Mouse (Mus musculus): ENCODE measurements around the gene March6. TPM values are rescaled to one million over a fixed set of nuclear protein-coding genes. Genes with fewer than 3 reads are reported as not detected.

Gene March6
- polyA plus RNA-seq, 2 experiments, result 27.4 to 30.6 TPM

GRCm38 (mm10) chr15:31429429-31429828 is 101.4 kb downstream of the March6 start:
- WGBS, result 80% methylated on average over 7 of the region's 7 CpGs
- no peaks in the 10 kb centered on the region for H3K27me3 ChIP-seq (ENCODE audit: control insufficient read depth, insufficient read depth, low read length)
- H3K9me3 ChIP-seq (ENCODE audit: control insufficient read depth, low read length), result no peaks in the 10 kb centered on the region
- no peak overlapping the region for H3K4me2 ChIP-seq (replicated peaks; ENCODE audit: low read depth, low read length, severe bottlenecking)
- no peak overlapping the region for H3K9ac ChIP-seq (ENCODE audit: low read depth, low read length, severe bottlenecking)
- no peaks in the 10 kb centered on the region for H3K4me1 ChIP-seq (ENCODE audit: control insufficient read depth, insufficient read depth, low read length)
- no peak overlapping the region for H3K4me3 ChIP-seq (replicated peaks; ENCODE audit: low read length)
- no peak overlapping the region for H3K27ac ChIP-seq (replicated peaks; ENCODE audit: low read depth, low read length)
- ATAC-seq (ENCODE audit: low FRiP score, low read depth) (no peak), DNase-seq (ENCODE audit: low spot score) (no peak)
- no peaks in the 10 kb centered on the region for H3K36me3 ChIP-seq (ENCODE audit: control insufficient read depth, insufficient read depth, low read length)
- no peak for TF ChIP-seq POLR2A (IDR thresholded peaks at IDR 0.05; ENCODE audit: borderline replicate concordance, extremely low read depth, insufficient read depth, insufficient read length)

- H3K9ac ChIP-seq (ENCODE audit: low read depth, low read length, severe bottlenecking), result no peak overlapping the region
- ATAC-seq (ENCODE audit: low FRiP score, low read depth) (no peak), DNase-seq (ENCODE audit: low spot score) (peak; percentile 23)
- TF ChIP-seq POLR2A (IDR thresholded peaks at IDR 0.05; ENCODE audit: borderline replicate concordance, extremely low read depth, insufficient read depth, insufficient read length), result no peak
- no peaks in the 10 kb centered on the region for H3K36me3 ChIP-seq (ENCODE audit: control insufficient read depth, insufficient read depth, low read length)
- H3K27ac ChIP-seq (replicated peaks; ENCODE audit: low read depth, low read length), result no peak overlapping the region
- WGBS, result 62% methylated on average over 12 of the region's 12 CpGs
- no peak overlapping the region for H3K4me3 ChIP-seq (replicated peaks; ENCODE audit: low read length)
- no peaks in the 10 kb centered on the region for H3K9me3 ChIP-seq (ENCODE audit: control insufficient read depth, low read length)
- H3K4me1 ChIP-seq (ENCODE audit: control insufficient read depth, insufficient read depth, low read length), result no peaks in the 10 kb centered on the region
- H3K4me2 ChIP-seq (replicated peaks; ENCODE audit: low read depth, low read length, severe bottlenecking), result no peak overlapping the region
- H3K27me3 ChIP-seq (ENCODE audit: control insufficient read depth, insufficient read depth, low read length), result no peaks in the 10 kb centered on the region
Measured at GRCm38 (mm10) chr15:31428571-31428970, 102.3 kb downstream of the March6 start.

- Histone ChIP-seq H3K4me3 (replicated peaks; ENCODE audit: low read length) (no peak overlapping the region), H3K27ac (replicated peaks; ENCODE audit: low read depth, low read length) (no peak overlapping the region), H3K4me2 (replicated peaks; ENCODE audit: low read depth, low read length, severe bottlenecking) (no peak overlapping the region), H3K36me3 (ENCODE audit: control insufficient read depth, insufficient read depth, low read length) (no peaks in the 10 kb centered on the region), H3K9ac (ENCODE audit: low read depth, low read length, severe bottlenecking) (no peak overlapping the region), H3K27me3 (ENCODE audit: control insufficient read depth, insufficient read depth, low read length) (no peaks in the 10 kb centered on the region), H3K4me1 (ENCODE audit: control insufficient read depth, insufficient read depth, low read length) (no peaks in the 10 kb centered on the region), H3K9me3 (ENCODE audit: control insufficient read depth, low read length) (no peaks in the 10 kb centered on the region)
- DNase-seq (ENCODE audit: low spot score), result no peak
- ATAC-seq (ENCODE audit: low FRiP score, low read depth), result no peak
- no peak for TF ChIP-seq POLR2A (IDR thresholded peaks at IDR 0.05; ENCODE audit: borderline replicate concordance, extremely low read depth, insufficient read depth, insufficient read length)
- 50% methylated on average over 3 of the region's 3 CpGs for WGBS
Measured at GRCm38 (mm10) chr15:31427390-31427789, 103.5 kb downstream of the March6 start.

DNA sequence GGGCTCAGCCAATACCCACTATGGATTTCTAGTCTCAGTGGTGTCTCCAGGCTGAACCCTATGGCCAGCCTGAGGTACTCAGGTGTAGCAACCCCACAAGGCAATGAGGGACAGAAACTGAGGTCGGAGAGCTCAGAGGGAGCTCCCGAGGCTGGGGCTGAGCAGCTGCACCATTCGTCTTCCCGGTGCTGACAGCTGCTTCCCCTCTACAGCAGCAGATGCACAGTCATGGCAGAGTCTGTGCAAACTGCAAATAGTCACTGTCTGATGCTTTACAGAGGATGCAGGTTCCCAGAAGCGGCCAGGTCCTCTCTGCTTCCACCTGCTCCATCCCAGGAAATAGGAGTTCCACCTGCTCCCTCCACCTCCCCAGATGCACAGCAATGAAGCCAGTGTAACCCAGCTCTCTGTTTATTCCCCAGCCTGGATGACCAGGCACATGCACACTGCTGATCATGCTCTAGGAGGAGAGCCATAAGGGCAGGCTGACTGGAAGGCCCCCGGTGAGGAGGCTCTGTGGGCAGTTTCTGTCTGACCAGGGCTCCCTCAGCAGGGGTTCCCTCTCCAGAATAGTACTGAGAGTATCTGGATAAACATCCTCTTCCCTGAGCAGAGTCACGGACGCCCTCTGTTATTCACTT is 104.7 kb downstream of the March6 start:
- 44% methylated on average over 8 of the region's 8 CpGs for WGBS
- H3K9me3 ChIP-seq (ENCODE audit: control insufficient read depth, low read length), result no peaks in the 10 kb centered on the region

GRCm38 (mm10) chr15:31422649-31423369 is 108.0 kb downstream of the March6 start:
- H3K4me3 ChIP-seq (replicated peaks; ENCODE audit: low read length), result no peak overlapping the region
- H3K4me2 ChIP-seq (replicated peaks; ENCODE audit: low read depth, low read length, severe bottlenecking), result no peak overlapping the region
- H3K36me3 ChIP-seq (ENCODE audit: control insufficient read depth, insufficient read depth, low read length), result no peaks in the 10 kb centered on the region
- TF ChIP-seq POLR2A (IDR thresholded peaks at IDR 0.05; ENCODE audit: borderline replicate concordance, extremely low read depth, insufficient read depth, insufficient read length), result no peak
- 57% methylated on average over 7 of the region's 7 CpGs for WGBS
- H3K27me3 ChIP-seq (ENCODE audit: control insufficient read depth, insufficient read depth, low read length), result no peaks in the 10 kb centered on the region
- H3K9me3 ChIP-seq (ENCODE audit: control insufficient read depth, low read length), result no peaks in the 10 kb centered on the region
- no peak overlapping the region for H3K9ac ChIP-seq (ENCODE audit: low read depth, low read length, severe bottlenecking)
- ATAC-seq (ENCODE audit: low FRiP score, low read depth), result no peak
- no peak for DNase-seq (ENCODE audit: low spot score)
- H3K4me1 ChIP-seq (ENCODE audit: control insufficient read depth, insufficient read depth, low read length), result no peaks in the 10 kb centered on the region
- H3K27ac ChIP-seq (replicated peaks; ENCODE audit: low read depth, low read length), result no peak overlapping the region

More for the DNA sequence above, 104.7 kb downstream of the March6 start:
- no peak for TF ChIP-seq POLR2A (IDR thresholded peaks at IDR 0.05; ENCODE audit: borderline replicate concordance, extremely low read depth, insufficient read depth, insufficient read length)
- ATAC-seq (ENCODE audit: low FRiP score, low read depth) (no peak), DNase-seq (ENCODE audit: low spot score) (no peak)
- Histone ChIP-seq H3K27me3 (ENCODE audit: control insufficient read depth, insufficient read depth, low read length) (no peaks in the 10 kb centered on the region), H3K4me2 (replicated peaks; ENCODE audit: low read depth, low read length, severe bottlenecking) (no peak overlapping the region), H3K4me1 (ENCODE audit: control insufficient read depth, insufficient read depth, low read length) (no peaks in the 10 kb centered on the region), H3K4me3 (replicated peaks; ENCODE audit: low read length) (no peak overlapping the region), H3K36me3 (ENCODE audit: control insufficient read depth, insufficient read depth, low read length) (no peaks in the 10 kb centered on the region), H3K27ac (replicated peaks; ENCODE audit: low read depth, low read length) (no peak overlapping the region), H3K9ac (ENCODE audit: low read depth, low read length, severe bottlenecking) (no peak overlapping the region)

All from limb, embryonic 14.5 days (tissue).